31 mouse cellular contexts compared by ENCODE assay signal in genomic region chr15:9690845-9691244, GRCm38 (mm10). TPM values are rescaled to one million over a fixed set of nuclear protein-coding genes. Genes with fewer than 3 reads are reported as not detected.
"Had no signal": no experiment of that assay in that cellular context is flagged by ENCODE, and none has a peak within 500 bp of the region (broad histone marks: within the 10 kb centered on the region; RNA-seq: fewer than 3 reads in every experiment).

No protein-coding gene starts in this region.

- H3K4me2 ChIP-seq: limb, embryonic 12.5 days; limb, embryonic 13.5 days; limb, embryonic 15.5 days; liver, embryonic 11.5 days; liver, embryonic 12.5 days; liver, embryonic 13.5 days; liver, embryonic 15.5 days; lung, embryonic 14.5 days; lung, embryonic 15.5 days; midbrain, embryonic 11.5 days; midbrain, embryonic 12.5 days; midbrain, embryonic 13.5 days; midbrain, embryonic 15.5 days had no signal

- H3K4me1 ChIP-seq: limb, embryonic 10.5 days; limb, embryonic 12.5 days; limb, embryonic 13.5 days; limb, embryonic 15.5 days; liver, embryonic 12.5 days; liver, embryonic 13.5 days; liver, embryonic 15.5 days; lung, embryonic 15.5 days; midbrain, embryonic 10.5 days; midbrain, embryonic 12.5 days; midbrain, embryonic 13.5 days; midbrain, embryonic 15.5 days had no signal

- ATAC-seq: liver, embryonic 12.5 days; lung, postnatal 0 days; midbrain, embryonic 13.5 days; midbrain, embryonic 15.5 days; midbrain, embryonic 16.5 days had no signal

- H3K4me3 ChIP-seq: limb, embryonic 10.5 days; limb, embryonic 12.5 days; limb, embryonic 13.5 days; limb, embryonic 15.5 days; liver, embryonic 12.5 days; liver, embryonic 13.5 days; liver, embryonic 15.5 days; lung, embryonic 15.5 days; megakaryocyte, embryonic 14.5 days; midbrain, embryonic 10.5 days; midbrain, embryonic 12.5 days; midbrain, embryonic 13.5 days; midbrain, embryonic 15.5 days; myocyte had no signal

- DNase-seq: left cerebral cortex, postnatal 4 days; liver; liver, embryonic 13.5 days; liver, postnatal 0 days; lung, adult 2 months; lung, embryonic 14.5 days; lung, postnatal 10 days; lung, postnatal 14 days; lung, postnatal 36 days; lung, postnatal 4 days; midbrain, embryonic 14.5 days had no signal

- H3K9ac ChIP-seq: limb, embryonic 12.5 days; limb, embryonic 13.5 days; limb, embryonic 15.5 days; liver, embryonic 12.5 days; liver, embryonic 13.5 days; liver, embryonic 14.5 days; liver, embryonic 15.5 days; liver, postnatal 0 days; lung, embryonic 14.5 days; lung, embryonic 15.5 days; midbrain, embryonic 12.5 days; midbrain, embryonic 13.5 days; midbrain, embryonic 15.5 days had no signal

- H3K27ac ChIP-seq: limb, embryonic 10.5 days; limb, embryonic 12.5 days; limb, embryonic 13.5 days; limb, embryonic 15.5 days; liver, embryonic 12.5 days; liver, embryonic 13.5 days; liver, embryonic 14.5 days; liver, embryonic 15.5 days; lung, embryonic 15.5 days; macrophage; midbrain, embryonic 10.5 days; midbrain, embryonic 12.5 days; midbrain, embryonic 13.5 days; midbrain, embryonic 15.5 days had no signal

- H3K27me3 ChIP-seq: limb, embryonic 12.5 days; limb, embryonic 13.5 days; limb, embryonic 15.5 days; liver, embryonic 12.5 days; liver, embryonic 13.5 days; liver, embryonic 15.5 days; lung, embryonic 15.5 days; megakaryocyte, embryonic 14.5 days; midbrain, embryonic 12.5 days; midbrain, embryonic 13.5 days; midbrain, embryonic 15.5 days had no signal

- H3K9me3 ChIP-seq: limb, embryonic 10.5 days; limb, embryonic 12.5 days; limb, embryonic 13.5 days; limb, embryonic 15.5 days; liver, embryonic 12.5 days; liver, embryonic 13.5 days; liver, embryonic 15.5 days; lung, embryonic 15.5 days; megakaryocyte, embryonic 14.5 days; midbrain, embryonic 10.5 days; midbrain, embryonic 12.5 days; midbrain, embryonic 13.5 days; midbrain, embryonic 15.5 days had no signal

- H3K36me3 ChIP-seq: limb, embryonic 10.5 days; limb, embryonic 12.5 days; limb, embryonic 13.5 days; limb, embryonic 15.5 days; liver, embryonic 12.5 days; liver, embryonic 13.5 days; liver, embryonic 15.5 days; lung, embryonic 15.5 days; midbrain, embryonic 10.5 days; midbrain, embryonic 12.5 days; midbrain, embryonic 13.5 days; midbrain, embryonic 15.5 days had no signal

RNA-seq across cellular contexts. Expression of gene Spef2, which starts 57.8 kb away (rescaled TPM):
- total RNA-seq: monocyte, adult 5-6 weeks had no signal
- polyA plus RNA-seq: liver, embryonic 11.5 days; myocyte had no signal
